Mouse (Mus musculus): Measurements from ENCODE around the gene Stn1. TPM values are rescaled to one million over a fixed set of nuclear protein-coding genes. Genes with fewer than 3 reads are reported as not detected.

The Stn1 gene
- polyA plus RNA-seq, 1 experiment from 2014 or later, result 34.2 TPM

DNA sequence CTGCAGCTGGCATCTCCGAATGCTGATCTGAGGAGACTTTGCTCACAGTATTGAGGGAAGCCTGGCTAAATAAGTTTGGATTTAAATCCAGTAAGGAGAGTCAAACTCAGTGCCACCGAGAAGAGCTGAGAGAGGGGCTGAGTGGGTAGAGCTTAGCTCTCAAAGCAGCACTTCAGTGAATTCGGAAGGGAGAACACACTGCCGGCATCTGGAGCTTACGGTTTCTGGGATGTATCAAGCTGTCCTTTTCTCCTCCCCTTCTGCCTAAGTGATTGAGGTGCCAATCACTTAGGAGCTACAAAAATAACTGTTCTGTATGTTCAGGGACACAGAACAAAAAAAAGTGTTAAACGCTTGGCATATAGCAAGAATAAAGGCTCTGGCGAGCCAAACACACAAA lies 5.1 kb upstream of the Stn1 start:
- H3K9me3 ChIP-seq (replicated peaks), result no peaks in the 10 kb centered on the region
- peak overlapping the region; percentile 17; the same call in 1 of the 2 replicates for H3K4me2 ChIP-seq
- H3K36me3 ChIP-seq, result no peaks in the 10 kb centered on the region
- no peak overlapping the region for H3K9ac ChIP-seq
- no peaks in the 10 kb centered on the region for H3K27me3 ChIP-seq (replicated peaks)
- H3K4me3 ChIP-seq, result no peak overlapping the region
- ATAC-seq (ENCODE audit: insufficient number of reproducible peaks, low FRiP score), result no peak
- WGBS, result 37% methylated on average over 7 of the region's 7 CpGs
- H3K4me1 ChIP-seq (replicated peaks), result peaks cover 32% of the 10 kb centered on the region
- H3K27ac ChIP-seq (ENCODE audit: poor library complexity, severe bottlenecking), result peak overlapping the region; percentile 36; the same call in 1 of the 2 replicates

DNA sequence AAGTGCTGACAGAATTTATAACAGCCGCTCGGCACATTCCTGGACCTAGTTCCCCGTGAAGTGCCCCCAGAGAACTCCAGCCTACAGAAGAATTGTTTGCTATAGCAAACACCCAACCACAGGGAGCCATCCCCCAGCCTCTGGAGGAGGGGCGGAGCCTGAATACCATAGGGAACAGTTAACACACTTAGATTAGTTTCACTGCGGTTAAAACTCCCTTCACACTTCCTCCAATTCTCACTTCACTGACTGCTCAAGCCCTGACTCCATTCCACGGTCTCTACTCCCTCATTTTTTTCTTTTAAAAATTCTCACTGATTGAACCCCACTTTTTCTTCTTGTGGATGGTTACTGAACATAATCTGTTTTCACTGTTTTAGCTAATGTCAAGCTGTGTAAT lies 1.5 kb upstream of the Stn1 start:
- H3K9me3 ChIP-seq (replicated peaks), result no peaks in the 10 kb centered on the region
- peak overlapping the region; percentile 44 for H3K4me2 ChIP-seq
- peaks cover 48% of the 10 kb centered on the region for H3K4me1 ChIP-seq (replicated peaks)
- H3K9ac ChIP-seq, result no peak overlapping the region; the same call in 1 of the 2 replicates
- ATAC-seq (ENCODE audit: insufficient number of reproducible peaks, low FRiP score), result 0 out of 2 replicates have a peak, but pooled peaks have one; percentile 27
- H3K27ac ChIP-seq (ENCODE audit: poor library complexity, severe bottlenecking), result peak overlapping the region; percentile 90
- H3K27me3 ChIP-seq (replicated peaks), result no peaks in the 10 kb centered on the region
- whole genome bisulfite sequencing, result 5% methylated on average over 6 of the region's 6 CpGs
- H3K36me3 ChIP-seq, result peaks cover 3% of the 10 kb centered on the region; the same call in 1 of the 2 replicates
- H3K4me3 ChIP-seq, result no peak overlapping the region

GRCm38 (mm10) chr19:47537879-47538278 lies 572 bp upstream of the Stn1 start:
- WGBS, result 46% methylated on average over 6 of the region's 6 CpGs
- H3K4me2 ChIP-seq, result peak overlapping the region; percentile 77
- H3K36me3 ChIP-seq, result peaks cover 8% of the 10 kb centered on the region
- no peak overlapping the region for H3K4me3 ChIP-seq
- H3K27me3 ChIP-seq (replicated peaks), result no peaks in the 10 kb centered on the region
- H3K27ac ChIP-seq (ENCODE audit: poor library complexity, severe bottlenecking), result peak overlapping the region; percentile 90
- peak overlapping the region; percentile 52; the same call in 1 of the 2 replicates for H3K9ac ChIP-seq
- ATAC-seq (ENCODE audit: insufficient number of reproducible peaks, low FRiP score), result 0 out of 2 replicates have a peak, but pooled peaks have one; percentile 10
- no peaks in the 10 kb centered on the region for H3K9me3 ChIP-seq (replicated peaks)
- peaks cover 48% of the 10 kb centered on the region for H3K4me1 ChIP-seq (replicated peaks)

- WGBS, result 4% methylated on average over 39 of the region's 39 CpGs
- peak; percentile 96 for ATAC-seq (ENCODE audit: insufficient number of reproducible peaks, low FRiP score)
- H3K27me3 ChIP-seq (replicated peaks), result no peaks in the 10 kb centered on the region
Observed at GRCm38 (mm10) chr19:47536521-47537299, 597 bp downstream of the Stn1 start.

GRCm38 (mm10) chr19:47534131-47534530 lies 3.2 kb downstream of the Stn1 start:
- H3K9ac ChIP-seq, result no peak overlapping the region
- H3K9me3 ChIP-seq (replicated peaks), result no peaks in the 10 kb centered on the region; the same call in 1 of the 2 replicates
- no peak overlapping the region for H3K4me3 ChIP-seq
- H3K36me3 ChIP-seq, result peaks cover 27% of the 10 kb centered on the region
- WGBS, result 65% methylated on average over 1 of the region's 1 CpGs
- peaks cover 31% of the 10 kb centered on the region for H3K4me1 ChIP-seq (replicated peaks)
- H3K27me3 ChIP-seq (replicated peaks), result no peaks in the 10 kb centered on the region
- H3K27ac ChIP-seq (ENCODE audit: poor library complexity, severe bottlenecking), result no peak overlapping the region
- no peak overlapping the region for H3K4me2 ChIP-seq
- no peak for ATAC-seq (ENCODE audit: insufficient number of reproducible peaks, low FRiP score)

More at GRCm38 (mm10) chr19:47536521-47537299, 597 bp downstream of the Stn1 start:
- Histone ChIP-seq H3K4me1 (replicated peaks) (peaks cover 38% of the 10 kb centered on the region), H3K4me3 (peak overlapping the region; percentile 59), H3K9ac (peak overlapping the region; percentile 75), H3K27ac (ENCODE audit: poor library complexity, severe bottlenecking) (peak overlapping the region; percentile 90), H3K4me2 (peak overlapping the region; percentile 77), H3K9me3 (replicated peaks) (no peaks in the 10 kb centered on the region; the same call in 1 of the 2 replicates), H3K36me3 (peaks cover 18% of the 10 kb centered on the region)

DNA sequence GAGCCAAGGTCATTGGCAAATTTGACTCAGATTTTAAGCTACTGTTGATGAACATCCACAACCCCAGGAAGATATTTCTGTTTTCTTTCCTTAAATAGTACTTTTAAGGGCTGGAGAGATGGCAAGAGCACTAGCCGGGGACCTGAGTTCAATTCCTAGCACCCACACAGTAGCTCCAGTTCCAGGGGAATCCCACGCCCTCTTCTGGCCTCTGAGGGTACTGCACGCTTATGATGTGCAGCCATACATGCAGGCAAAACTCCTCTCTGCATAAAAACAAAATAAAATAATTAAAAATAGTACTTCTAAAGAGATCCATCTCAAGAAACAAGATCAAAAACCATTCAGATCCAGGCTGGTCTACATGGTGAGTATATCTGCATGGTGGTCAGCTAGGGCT lies 4.9 kb downstream of the Stn1 start:
- H3K27ac ChIP-seq (ENCODE audit: poor library complexity, severe bottlenecking), result no peak overlapping the region
- H3K9ac ChIP-seq, result no peak overlapping the region
- ATAC-seq (ENCODE audit: insufficient number of reproducible peaks, low FRiP score), result no peak
- no peaks in the 10 kb centered on the region for H3K27me3 ChIP-seq (replicated peaks)
- H3K4me2 ChIP-seq, result no peak overlapping the region
- peaks cover 40% of the 10 kb centered on the region for H3K36me3 ChIP-seq
- peaks cover 16% of the 10 kb centered on the region for H3K4me1 ChIP-seq (replicated peaks)
- no peak overlapping the region for H3K4me3 ChIP-seq
- no peaks in the 10 kb centered on the region; the same call in 1 of the 2 replicates for H3K9me3 ChIP-seq (replicated peaks)
- 88% methylated on average over 3 of the region's 3 CpGs for WGBS

- peaks cover 22% of the 10 kb centered on the region for H3K4me1 ChIP-seq (replicated peaks)
- peaks cover 47% of the 10 kb centered on the region for H3K36me3 ChIP-seq
- no peaks in the 10 kb centered on the region for H3K27me3 ChIP-seq (replicated peaks)
- no peak for ATAC-seq (ENCODE audit: insufficient number of reproducible peaks, low FRiP score)
- H3K9me3 ChIP-seq (replicated peaks), result no peaks in the 10 kb centered on the region; the same call in 1 of the 2 replicates
- no peak overlapping the region for H3K4me2 ChIP-seq
- 82% methylated on average over 5 of the region's 5 CpGs for WGBS
- no peak overlapping the region for H3K9ac ChIP-seq
- H3K4me3 ChIP-seq, result no peak overlapping the region
- H3K27ac ChIP-seq (ENCODE audit: poor library complexity, severe bottlenecking), result no peak overlapping the region; the same call in 1 of the 2 replicates
Observed at GRCm38 (mm10) chr19:47531309-47531708, 6.0 kb downstream of the Stn1 start.

- Histone ChIP-seq H3K4me1 (replicated peaks) (peaks cover 12% of the 10 kb centered on the region), H3K9ac (no peak overlapping the region), H3K4me2 (no peak overlapping the region), H3K27me3 (replicated peaks) (no peaks in the 10 kb centered on the region), H3K9me3 (replicated peaks) (no peaks in the 10 kb centered on the region), H3K4me3 (no peak overlapping the region), H3K27ac (ENCODE audit: poor library complexity, severe bottlenecking) (peak overlapping the region; percentile 38; the same call in 1 of the 2 replicates), H3K36me3 (peaks cover 69% of the 10 kb centered on the region)
- no peak for ATAC-seq (ENCODE audit: insufficient number of reproducible peaks, low FRiP score)
- WGBS, result 62% methylated on average over 21 of the region's 21 CpGs
Observed at GRCm38 (mm10) chr19:47526239-47526986, 10.9 kb downstream of the Stn1 start.

DNA sequence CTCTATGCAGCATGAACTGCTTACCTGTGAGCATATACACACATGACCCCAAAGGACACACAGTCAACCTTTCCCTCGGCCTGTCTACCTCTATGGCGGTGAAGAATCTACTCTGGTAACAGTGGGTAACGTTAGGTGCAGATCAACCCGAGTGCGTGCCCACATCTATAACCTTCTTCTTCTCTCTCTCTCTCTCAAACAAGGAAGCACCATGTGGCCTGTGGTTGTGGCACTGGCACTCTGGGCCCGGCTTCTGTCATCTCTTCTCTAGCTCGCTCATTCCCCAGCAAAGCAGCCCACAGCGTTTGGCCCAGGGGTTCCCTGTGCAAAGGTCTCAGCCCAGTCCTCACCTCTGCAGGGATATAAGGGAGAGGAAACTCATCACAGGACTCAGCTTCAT lies 12.4 kb downstream of the Stn1 start:
- Histone ChIP-seq H3K36me3 (peaks cover 67% of the 10 kb centered on the region), H3K4me2 (no peak overlapping the region), H3K4me1 (replicated peaks) (peaks cover 12% of the 10 kb centered on the region), H3K4me3 (no peak overlapping the region), H3K9ac (no peak overlapping the region), H3K9me3 (replicated peaks) (no peaks in the 10 kb centered on the region), H3K27me3 (replicated peaks) (no peaks in the 10 kb centered on the region), H3K27ac (ENCODE audit: poor library complexity, severe bottlenecking) (no peak overlapping the region)
- WGBS, result 89% methylated on average over 8 of the region's 8 CpGs
- ATAC-seq (ENCODE audit: insufficient number of reproducible peaks, low FRiP score), result no peak

DNA sequence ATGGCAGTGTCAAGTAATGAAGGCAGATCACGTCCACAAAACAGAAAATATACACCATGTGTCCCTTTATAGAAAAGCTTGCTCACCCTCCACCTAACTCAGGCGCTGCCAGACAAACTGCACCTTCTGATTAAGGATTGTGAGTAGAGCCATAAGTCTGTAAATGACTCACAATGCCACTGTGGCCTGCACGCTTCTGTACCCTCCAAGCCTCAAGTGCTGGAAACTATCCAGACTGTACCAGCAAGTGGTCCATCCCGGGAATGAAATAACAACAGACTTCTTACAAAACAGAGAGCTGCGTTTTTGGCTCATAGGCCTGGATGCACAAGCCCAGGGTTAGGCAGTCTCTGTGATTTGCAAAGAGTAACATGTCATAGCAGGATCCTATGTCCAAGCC lies 15.9 kb downstream of the Stn1 start:
- peaks cover 45% of the 10 kb centered on the region for H3K36me3 ChIP-seq
- H3K27ac ChIP-seq (ENCODE audit: poor library complexity, severe bottlenecking), result no peak overlapping the region
- no peak overlapping the region for H3K9ac ChIP-seq
- WGBS, result 86% methylated on average over 5 of the region's 5 CpGs
- no peak overlapping the region for H3K4me3 ChIP-seq
- H3K4me2 ChIP-seq, result no peak overlapping the region
- H3K9me3 ChIP-seq (replicated peaks), result no peaks in the 10 kb centered on the region
- no peak for ATAC-seq (ENCODE audit: insufficient number of reproducible peaks, low FRiP score)
- H3K4me1 ChIP-seq (replicated peaks), result peaks cover 18% of the 10 kb centered on the region
- H3K27me3 ChIP-seq (replicated peaks), result no peaks in the 10 kb centered on the region
